Mouse (Mus musculus) kidney, adult 9 months (tissue): ENCODE data around the gene Olfr491.

Experiments used
- DNase-seq: peaks from one replicate; pipeline ENCODE4 v3.0.0; 2022

Olfr491 gene

GRCm38 (mm10) chr7:108313151-108313550 is at the start of gene Olfr491:
Olfr491 (plus strand) TSS chr7:108313451.
- no peak for DNase-seq

- no peak for DNase-seq
These were observed 24.4 kb upstream of the Olfr491 start, which contains the start of gene Olfr490 for GRCm38 (mm10) chr7:108288834-108289233. Olfr490 (minus strand) TSS chr7:108288934.

- DNase-seq, result no peak
These were observed 10.3 kb downstream of the Olfr491 start, which contains the start of gene Olfr492 for GRCm38 (mm10) chr7:108323574-108323973. Olfr492 (minus strand) TSS chr7:108323674.

GRCm38 (mm10) chr7:108346879-108347278 is 33.6 kb downstream of the Olfr491 start, which contains the start of gene Olfr493:
Olfr493 (minus strand) TSS chr7:108346979.
- no peak for DNase-seq

- no peak for DNase-seq
These were observed 51.8 kb downstream of the Olfr491 start, which contains the start of gene Olfr494 for GRCm38 (mm10) chr7:108365035-108365434. Olfr494 (plus strand) TSS chr7:108365335.
